Mouse (Mus musculus): ENCODE results near the gene Fubp3.

Fubp3 gene

DNA sequence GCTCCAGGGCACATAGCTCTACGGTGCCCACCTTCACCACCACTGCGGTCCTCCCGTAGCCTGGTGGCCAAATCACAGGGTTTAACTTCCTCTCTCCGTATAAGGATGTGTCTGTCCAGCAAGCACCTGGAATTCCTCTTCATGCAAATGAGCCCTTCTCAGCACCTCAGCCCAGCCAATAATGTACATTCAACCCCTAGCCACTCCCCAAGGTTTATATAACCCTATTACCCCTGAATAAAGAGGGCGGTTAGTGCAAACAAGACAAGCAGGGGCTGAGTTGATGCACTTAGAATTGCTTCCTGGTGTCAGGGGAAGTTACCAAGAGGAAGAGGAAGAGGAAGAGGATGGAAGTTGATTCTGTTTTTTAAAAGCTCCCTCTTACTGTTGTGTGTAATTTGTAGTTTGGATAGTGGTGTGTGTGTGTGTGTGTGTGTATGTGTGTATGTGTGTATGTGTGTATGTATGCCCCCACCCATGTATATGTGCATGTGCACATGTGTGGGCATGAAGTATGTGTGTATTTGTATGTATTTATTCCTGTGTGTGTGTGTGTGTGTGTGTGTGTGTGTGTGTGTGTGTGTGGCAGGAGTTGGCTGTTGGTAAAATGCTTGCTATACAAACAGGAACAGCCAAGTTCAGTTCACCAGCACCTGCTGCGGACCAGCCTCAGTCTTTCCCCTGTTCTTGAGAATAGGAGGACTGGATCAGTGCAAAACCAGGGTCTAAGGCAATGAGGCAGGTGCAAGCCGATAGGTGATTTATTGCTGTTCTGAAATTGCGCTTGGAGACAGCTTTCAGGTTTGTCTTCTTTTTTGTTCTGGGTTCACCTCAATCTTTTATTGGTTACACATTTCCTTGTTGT is 90.7 kb downstream of the Fubp3 start:
- no peak for DNase-seq (ENCODE audit: extremely low read depth, insufficient read length, low spot score)

DNA sequence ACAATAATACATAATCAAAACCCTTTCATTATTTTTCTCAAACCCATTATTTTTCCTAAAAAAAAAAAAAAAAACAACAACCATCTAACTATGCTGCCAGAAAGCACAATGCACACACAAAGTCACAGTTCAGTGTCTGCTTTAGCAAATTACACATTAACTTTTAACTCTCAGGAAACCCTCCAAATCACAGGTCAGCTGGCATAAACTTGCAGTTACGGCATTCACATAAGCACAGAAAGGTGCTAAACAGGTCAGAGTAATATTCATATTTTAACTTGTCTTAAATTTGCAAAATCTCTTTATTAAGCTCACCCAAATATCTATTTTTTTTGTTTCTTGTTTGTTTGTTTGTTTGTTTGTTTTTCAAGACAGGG is 91.3 kb downstream of the Fubp3 start:
- DNase-seq (ENCODE audit: extremely low read depth, insufficient read length, low spot score) = no peak

Measured in 3134 (cell line).